26 mouse cellular contexts compared by ENCODE assay signal in the genomic region with DNA sequence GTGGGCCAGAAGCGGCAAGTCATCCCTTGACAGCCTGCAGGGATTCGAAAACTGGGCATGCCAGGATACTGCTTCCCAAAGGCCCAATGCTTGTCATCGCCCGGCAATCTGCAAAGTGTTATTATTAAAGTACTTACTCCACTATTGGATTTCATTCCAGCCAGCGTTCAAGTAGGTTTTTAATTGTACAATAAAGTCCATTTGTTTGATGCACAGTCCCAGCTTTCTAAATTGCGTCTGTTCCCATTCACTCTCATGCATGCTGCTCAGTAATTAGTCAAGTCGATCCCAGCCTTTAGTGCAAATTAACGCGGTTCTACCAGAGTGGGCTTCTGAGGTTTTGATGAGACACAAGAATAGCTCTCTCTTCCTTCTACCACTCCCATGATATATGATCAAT.
DNase-seq lines count a peak whose midpoint lies in the region; ATAC-seq and TF ChIP-seq lines count a peak whose summit lies in the region.
"Had no signal": no experiment of that assay in that cellular context is flagged by ENCODE, and none has a peak within 500 bp of the region (broad histone marks: within the 10 kb centered on the region; RNA-seq: fewer than 3 reads in every experiment).

No protein-coding gene starts in this region.

- H3K27ac ChIP-seq in forebrain, embryonic 15.5 days (replicated peaks), result no peak overlapping the region
- no peak overlapping the region for H3K27ac ChIP-seq in neural tube, embryonic 15.5 days (replicated peaks)
- no peak overlapping the region for H3K27ac ChIP-seq in lung, postnatal 0 days (ENCODE audit: low read length)
- H3K27ac ChIP-seq: gastrocnemius, adult 2 months; heart, adult 2 months; hindbrain, embryonic 13.5 days; kidney, postnatal 0 days; liver, embryonic 15.5 days; midbrain, embryonic 10.5 days; midbrain, embryonic 15.5 days had no signal

- no peaks in the 10 kb centered on the region for H3K9me3 ChIP-seq in forebrain, embryonic 15.5 days
- no peaks in the 10 kb centered on the region for H3K9me3 ChIP-seq in neural tube, embryonic 15.5 days (replicated peaks)
- H3K9me3 ChIP-seq in lung, postnatal 0 days (ENCODE audit: low read length), result no peaks in the 10 kb centered on the region
- H3K9me3 ChIP-seq: hindbrain, embryonic 13.5 days; liver, embryonic 15.5 days; midbrain, embryonic 10.5 days; midbrain, embryonic 15.5 days had no signal

- peak; percentile 80 for ATAC-seq in forebrain, embryonic 15.5 days (replicated peaks)
- peak; percentile 53; the same call in 1 of the 2 replicates for ATAC-seq in neural tube, embryonic 15.5 days (ENCODE audit: low FRiP score)
- ATAC-seq in lung, postnatal 0 days, result no peak
- ATAC-seq: CD4-positive, CD25-positive, alpha-beta regulatory T cell, adult 4 months; intestine, embryonic 16.5 days; midbrain, embryonic 15.5 days had no signal

- TF ChIP-seq EP300 in lung, postnatal 0 days (IDR thresholded peaks at IDR 0.05), result no peak

- no peak overlapping the region for H3K4me2 ChIP-seq in forebrain, embryonic 15.5 days (replicated peaks)
- H3K4me2 ChIP-seq in neural tube, embryonic 15.5 days, result no peak overlapping the region
- H3K4me2 ChIP-seq in lung, postnatal 0 days (replicated peaks; ENCODE audit: low read depth, low read length), result no peak overlapping the region
- H3K4me2 ChIP-seq: hindbrain, embryonic 13.5 days; liver, embryonic 15.5 days; lung, embryonic 14.5 days; midbrain, embryonic 15.5 days had no signal

- H3K4me1 ChIP-seq in forebrain, embryonic 15.5 days, result peaks cover 10% of the 10 kb centered on the region
- H3K4me1 ChIP-seq in neural tube, embryonic 15.5 days, result peaks cover 11% of the 10 kb centered on the region; the same call in 1 of the 2 replicates
- no peaks in the 10 kb centered on the region for H3K4me1 ChIP-seq in lung, postnatal 0 days (ENCODE audit: insufficient read depth, low read depth, low read length)
- H3K4me1 ChIP-seq: liver, embryonic 15.5 days; midbrain, embryonic 10.5 days; midbrain, embryonic 15.5 days had no signal

- H3K27me3 ChIP-seq in forebrain, embryonic 15.5 days, result no peaks in the 10 kb centered on the region
- no peaks in the 10 kb centered on the region for H3K27me3 ChIP-seq in neural tube, embryonic 15.5 days (replicated peaks)
- H3K27me3 ChIP-seq in lung, postnatal 0 days (replicated peaks; ENCODE audit: insufficient read depth, low read length), result no peaks in the 10 kb centered on the region
- H3K27me3 ChIP-seq: hindbrain, embryonic 13.5 days; liver, embryonic 15.5 days had no signal

- TF ChIP-seq CTCF in lung, postnatal 0 days (IDR thresholded peaks at IDR 0.05), result no peak

- no peak overlapping the region for H3K9ac ChIP-seq in forebrain, embryonic 15.5 days (replicated peaks)
- no peak overlapping the region for H3K9ac ChIP-seq in neural tube, embryonic 15.5 days (replicated peaks)
- H3K9ac ChIP-seq in lung, postnatal 0 days (replicated peaks; ENCODE audit: low read depth), result no peak overlapping the region
- H3K9ac ChIP-seq: hindbrain, embryonic 13.5 days; liver, embryonic 15.5 days; lung, embryonic 14.5 days; midbrain, embryonic 15.5 days had no signal

- intact Hi-C loops in heart, postnatal 25 days (cut with DNase I), result no loop called here

- no peak overlapping the region for H3K4me3 ChIP-seq in forebrain, embryonic 15.5 days
- no peak overlapping the region for H3K4me3 ChIP-seq in neural tube, embryonic 15.5 days (replicated peaks)
- no peak overlapping the region for H3K4me3 ChIP-seq in lung, postnatal 0 days (ENCODE audit: low read depth, low read length)
- H3K4me3 ChIP-seq: gastrocnemius, adult 2 months; heart, adult 2 months; hindbrain, embryonic 13.5 days; liver, embryonic 15.5 days; midbrain, embryonic 10.5 days; midbrain, embryonic 15.5 days; myocyte had no signal

- 28% methylated on average over 9 of the region's 9 CpGs for WGBS in forebrain, embryonic 15.5 days
- WGBS in neural tube, embryonic 15.5 days, result 48% methylated on average over 9 of the region's 9 CpGs
- WGBS in lung, postnatal 0 days, result 87% methylated on average over 9 of the region's 9 CpGs

- DNase-seq in heart, adult 18-20 months, result peak; percentile 11 to 23
- DNase-seq in heart, postnatal 25 days (ENCODE audit: low spot score), result no peak
- DNase-seq in layer of hippocampus, postnatal 14 days (ENCODE audit: low spot score in 2 of 2), result peak; percentile 4 to 28
- no peak for DNase-seq in layer of hippocampus, adult 8-10 months (ENCODE audit: low spot score in 2 of 2)
- DNase-seq in lung, postnatal 0 days (ENCODE audit: low spot score), result no peak
- DNase-seq: adrenal gland, postnatal 25 days; cerebellum, adult 18-20 months; cerebellum, postnatal 10 days; gastrocnemius, adult 2 months; gastrocnemius, postnatal 36 days; kidney, adult 8-10 months; kidney, postnatal 4 days; lung, embryonic 14.5 days; right cerebral cortex, postnatal 25 days; thymus, postnatal 14 days had no signal

- no peaks in the 10 kb centered on the region for H3K36me3 ChIP-seq in forebrain, embryonic 15.5 days
- no peaks in the 10 kb centered on the region for H3K36me3 ChIP-seq in neural tube, embryonic 15.5 days
- no peaks in the 10 kb centered on the region for H3K36me3 ChIP-seq in lung, postnatal 0 days (ENCODE audit: insufficient read depth, low read length)
- H3K36me3 ChIP-seq: hindbrain, embryonic 13.5 days; liver, embryonic 15.5 days; midbrain, embryonic 10.5 days; midbrain, embryonic 15.5 days had no signal

Comparison
In these comparisons a context has a peak if more than half of its experiments do, and no peak if none do; other contexts are left out.
1. DNase-seq: peak in heart, adult 18-20 months (2 of 2) and layer of hippocampus, postnatal 14 days (2 of 2); none in heart, postnatal 25 days (single experiment), layer of hippocampus, adult 8-10 months (0 of 2) and lung, postnatal 0 days (single experiment).